Mouse (Mus musculus): ENCODE measurements around the gene Mkrn2. TPM values are rescaled to one million over a fixed set of nuclear protein-coding genes. Genes with fewer than 3 reads are reported as not detected.

The Mkrn2 gene
- polyA plus RNA-seq, 1 experiment from 2014 or later: 8.6 TPM

GRCm38 (mm10) chr6:115649792-115650365 lies 48.2 kb downstream of the Mkrn2 start:
- Histone ChIP-seq H3K9ac (no peak overlapping the region), H3K4me3 (replicated peaks) (no peak overlapping the region), H3K27me3 (no peaks in the 10 kb centered on the region), H3K4me1 (replicated peaks) (peaks cover 59% of the 10 kb centered on the region), H3K36me3 (replicated peaks) (no peaks in the 10 kb centered on the region), H3K27ac (replicated peaks) (peak overlapping the region; percentile 80), H3K9me3 (replicated peaks) (no peaks in the 10 kb centered on the region), H3K4me2 (peak overlapping the region; percentile 45)
- 21% methylated on average over 1 of the region's 1 CpGs for WGBS (ENCODE audit: insufficient replicate concordance)
- no peak for ATAC-seq (ENCODE audit: insufficient read depth)

GRCm38 (mm10) chr6:115650476-115651427 lies 49.0 kb downstream of the Mkrn2 start:
- Histone ChIP-seq H3K4me1 (replicated peaks) (peaks cover 67% of the 10 kb centered on the region), H3K9me3 (replicated peaks) (no peaks in the 10 kb centered on the region), H3K27me3 (no peaks in the 10 kb centered on the region), H3K36me3 (replicated peaks) (no peaks in the 10 kb centered on the region), H3K4me3 (replicated peaks) (peak overlapping the region; percentile 2; the same call in 1 of the 2 replicates), H3K9ac (no peak overlapping the region), H3K27ac (replicated peaks) (peak overlapping the region; percentile 80), H3K4me2 (peak overlapping the region; percentile 45)
- 24% methylated on average over 5 of the region's 5 CpGs for WGBS (ENCODE audit: insufficient replicate concordance)
- ATAC-seq (ENCODE audit: insufficient read depth): peak; percentile 86

- no peaks in the 10 kb centered on the region for H3K9me3 ChIP-seq (replicated peaks)
- H3K4me3 ChIP-seq (replicated peaks): no peak overlapping the region
- peak overlapping the region; percentile 45; the same call in 1 of the 2 replicates for H3K4me2 ChIP-seq
- no peaks in the 10 kb centered on the region for H3K36me3 ChIP-seq (replicated peaks)
- no peaks in the 10 kb centered on the region for H3K27me3 ChIP-seq
- peak overlapping the region; percentile 80 for H3K27ac ChIP-seq (replicated peaks)
- ATAC-seq (ENCODE audit: insufficient read depth): no peak
- H3K9ac ChIP-seq: no peak overlapping the region
- peaks cover 76% of the 10 kb centered on the region for H3K4me1 ChIP-seq (replicated peaks)
Measured at GRCm38 (mm10) chr6:115651719-115652118, 50.0 kb downstream of the Mkrn2 start.

- Histone ChIP-seq H3K27ac (replicated peaks) (no peak overlapping the region), H3K4me1 (replicated peaks) (peaks cover 85% of the 10 kb centered on the region)
- 8% methylated on average over 2 of the region's 2 CpGs for WGBS (ENCODE audit: insufficient replicate concordance)
Measured at GRCm38 (mm10) chr6:115653939-115654338, 52.2 kb downstream of the Mkrn2 start.

GRCm38 (mm10) chr6:115658802-115659201 lies 57.1 kb downstream of the Mkrn2 start:
- H3K4me2 ChIP-seq: 0 out of 2 replicates have a peak overlapping the region, but pooled peaks have one; percentile 0
- no peak overlapping the region for H3K9ac ChIP-seq
- no peaks in the 10 kb centered on the region for H3K27me3 ChIP-seq
- no peak overlapping the region for H3K4me3 ChIP-seq (replicated peaks)
- ATAC-seq (ENCODE audit: insufficient read depth): peak; percentile 74
- 0 out of 2 replicates have a peak, but pooled peaks cover 7% of the 10 kb centered on the region for H3K36me3 ChIP-seq (replicated peaks)
- peaks cover 84% of the 10 kb centered on the region for H3K4me1 ChIP-seq (replicated peaks)
- H3K27ac ChIP-seq (replicated peaks): peak overlapping the region; percentile 45; the same call in 1 of the 2 replicates
- no peaks in the 10 kb centered on the region for H3K9me3 ChIP-seq (replicated peaks)

More at GRCm38 (mm10) chr6:115653939-115654338, 52.2 kb downstream of the Mkrn2 start:
- H3K27me3 ChIP-seq: no peaks in the 10 kb centered on the region
- no peaks in the 10 kb centered on the region for H3K36me3 ChIP-seq (replicated peaks)
- no peak overlapping the region for H3K4me2 ChIP-seq
- no peaks in the 10 kb centered on the region for H3K9me3 ChIP-seq (replicated peaks)
- H3K4me3 ChIP-seq (replicated peaks): no peak overlapping the region
- ATAC-seq (ENCODE audit: insufficient read depth): no peak
- H3K9ac ChIP-seq: no peak overlapping the region

- Histone ChIP-seq H3K4me3 (replicated peaks) (no peak overlapping the region), H3K27me3 (no peaks in the 10 kb centered on the region), H3K27ac (replicated peaks) (no peak overlapping the region), H3K4me2 (no peak overlapping the region), H3K4me1 (replicated peaks) (peaks cover 71% of the 10 kb centered on the region), H3K36me3 (replicated peaks) (0 out of 2 replicates have a peak, but pooled peaks cover 12% of the 10 kb centered on the region), H3K9ac (no peak overlapping the region), H3K9me3 (replicated peaks) (no peaks in the 10 kb centered on the region)
- WGBS (ENCODE audit: insufficient replicate concordance): 23% methylated on average over 3 of the region's 3 CpGs
- no peak for ATAC-seq (ENCODE audit: insufficient read depth)
Measured at GRCm38 (mm10) chr6:115664268-115664667, 62.6 kb downstream of the Mkrn2 start.

GRCm38 (mm10) chr6:115666641-115667040 lies 64.9 kb downstream of the Mkrn2 start:
- Histone ChIP-seq H3K36me3 (replicated peaks) (0 out of 2 replicates have a peak, but pooled peaks cover 8% of the 10 kb centered on the region), H3K27ac (replicated peaks) (peak overlapping the region; percentile 75), H3K9ac (no peak overlapping the region), H3K4me3 (replicated peaks) (no peak overlapping the region), H3K4me2 (no peak overlapping the region), H3K4me1 (replicated peaks) (peaks cover 63% of the 10 kb centered on the region), H3K9me3 (replicated peaks) (no peaks in the 10 kb centered on the region), H3K27me3 (no peaks in the 10 kb centered on the region)
- peak; percentile 81 for ATAC-seq (ENCODE audit: insufficient read depth)
- 48% methylated on average over 4 of the region's 4 CpGs for WGBS (ENCODE audit: insufficient replicate concordance)

Other genes with a start within 250 kb of the Mkrn2 start
- 1.5 and 1.7 TPM in 2 replicates for gene Pparg, start 241.0 kb upstream of the Mkrn2 start, polyA plus RNA-seq (2015; fragmentation: Nextera tagmentation; extraction: Ambion mirVana)
- 9.4 and 10.4 TPM in 2 replicates for gene Tsen2, start 57.2 kb upstream of the Mkrn2 start, polyA plus RNA-seq (2015; fragmentation: Nextera tagmentation; extraction: Ambion mirVana)
- gene Mkrn2os, start 9.3 kb upstream of the Mkrn2 start, polyA plus RNA-seq (2015; fragmentation: Nextera tagmentation; extraction: Ambion mirVana): 8.3 and 11.3 TPM in 2 replicates
- gene Raf1, start 74.7 kb downstream of the Mkrn2 start, polyA plus RNA-seq (2015; fragmentation: Nextera tagmentation; extraction: Ambion mirVana): 36.1 and 38.6 TPM in 2 replicates
- gene Tmem40, start 160.5 kb downstream of the Mkrn2 start, polyA plus RNA-seq (2015; fragmentation: Nextera tagmentation; extraction: Ambion mirVana): 24.7 and 29.2 TPM in 2 replicates
- 2.9 and 3.0 TPM in 2 replicates for gene Cand2, start 172.6 kb downstream of the Mkrn2 start, polyA plus RNA-seq (2015; fragmentation: Nextera tagmentation; extraction: Ambion mirVana)
- 836 and 1,114 TPM in 2 replicates for gene Rpl32, start 206.8 kb downstream of the Mkrn2 start, polyA plus RNA-seq (2015; fragmentation: Nextera tagmentation; extraction: Ambion mirVana)
- gene Efcab12, start 236.5 kb downstream of the Mkrn2 start, polyA plus RNA-seq (2015; fragmentation: Nextera tagmentation; extraction: Ambion mirVana): 0.06 and 0.15 TPM in 2 replicates